Mouse (Mus musculus) olfactory bulb, adult 2 months (tissue): ENCODE measurements around the gene Tmem9.

ENCODE experiments used
- CTCF ChIP-seq: fragments of 200-500 bp; IDR thresholded peaks from 2 replicates; pipeline ENCODE4 v1.5.1; 2012; ENCODE audit warnings: low read depth, mild to moderate bottlenecking, low read length, moderate library complexity; ENCODE audit not compliant: insufficient read depth
- POLR2A ChIP-seq: fragments of 200-500 bp; IDR thresholded peaks from 2 replicates; pipeline ENCODE4 v1.6.1; 2012; ENCODE audit warnings: mild to moderate bottlenecking, low read depth, low read length, moderate library complexity; ENCODE audit not compliant: insufficient read depth

GRCm38 (mm10) chr1:136067579-136067978 is 59.6 kb downstream of the Tmem9 start:
- TF ChIP-seq CTCF (no peak), POLR2A (no peak)
